Mouse (Mus musculus) MEL (cell line): ENCODE measurements around the gene Adgb.

Source experiments
- POLR2A ChIP-seq, 2 experiments: IDR thresholded peaks; 2 replicates each; pipeline ENCODE4 v1.6.1; 2011 to 2012; ENCODE audit warnings: low read length in 2 of 2, mild to moderate bottlenecking in 2 of 2, control low read depth in 1 of 2, improper control_type of control experiment in 1 of 2, low read depth in 1 of 2, moderate library complexity in 1 of 2; ENCODE audit not compliant: control insufficient read depth in 1 of 2, insufficient read depth in 1 of 2, poor library complexity in 1 of 2
- USF1 ChIP-seq: IDR thresholded peaks from 2 replicates; pipeline ENCODE4 v1.6.1; 2014; ENCODE audit warnings: low read depth, mild to moderate bottlenecking, inconsistent platforms, low read length, improper control_type of control experiment, moderate library complexity
- ZMIZ1 ChIP-seq: IDR thresholded peaks from 2 replicates; pipeline ENCODE4 v1.6.1; 2012; ENCODE audit warnings: low read depth, mild to moderate bottlenecking, inconsistent platforms, low read length, improper control_type of control experiment, moderate library complexity

DNA sequence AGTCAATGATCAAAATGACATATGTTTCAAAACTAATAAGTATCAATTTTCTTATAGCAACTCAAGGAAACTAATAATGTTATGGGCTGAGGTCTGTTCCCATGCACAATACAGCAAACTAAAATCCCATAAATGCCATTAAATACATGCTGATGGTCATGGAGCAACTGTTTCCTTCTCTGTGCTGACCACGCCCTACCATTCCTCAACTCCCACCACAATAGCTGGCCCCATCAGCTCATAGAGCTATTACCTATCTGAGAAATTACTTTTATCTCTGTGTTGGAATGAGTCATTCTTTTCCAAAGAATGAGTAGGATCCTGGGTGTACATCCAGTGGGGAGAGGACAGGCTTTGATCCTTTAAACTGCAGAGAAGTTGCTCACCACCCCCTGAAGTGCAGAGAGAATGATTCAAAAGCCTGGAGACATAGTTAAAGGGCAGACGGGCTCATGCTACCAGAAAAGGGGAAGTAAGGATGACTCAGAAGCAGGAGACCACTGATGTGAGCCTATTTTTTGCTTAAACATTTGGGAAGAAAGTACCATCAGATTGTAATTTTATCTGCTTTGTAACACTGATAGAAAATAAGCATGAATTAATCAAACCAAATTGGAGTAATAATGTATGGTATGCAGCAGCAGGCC, 184.8 kb downstream of the Adgb start:
- no peak for TF ChIP-seq POLR2A (IDR thresholded peaks at IDR 0.05; ENCODE audit: control insufficient read depth in 1 of 2, insufficient read depth in 1 of 2, low read depth in 1 of 2, low read length in 2 of 2, poor library complexity in 1 of 2)
- no peak for TF ChIP-seq USF1
- TF ChIP-seq ZMIZ1: no peak
